16 mouse cellular contexts compared by ENCODE assay signal in the genomic region with DNA sequence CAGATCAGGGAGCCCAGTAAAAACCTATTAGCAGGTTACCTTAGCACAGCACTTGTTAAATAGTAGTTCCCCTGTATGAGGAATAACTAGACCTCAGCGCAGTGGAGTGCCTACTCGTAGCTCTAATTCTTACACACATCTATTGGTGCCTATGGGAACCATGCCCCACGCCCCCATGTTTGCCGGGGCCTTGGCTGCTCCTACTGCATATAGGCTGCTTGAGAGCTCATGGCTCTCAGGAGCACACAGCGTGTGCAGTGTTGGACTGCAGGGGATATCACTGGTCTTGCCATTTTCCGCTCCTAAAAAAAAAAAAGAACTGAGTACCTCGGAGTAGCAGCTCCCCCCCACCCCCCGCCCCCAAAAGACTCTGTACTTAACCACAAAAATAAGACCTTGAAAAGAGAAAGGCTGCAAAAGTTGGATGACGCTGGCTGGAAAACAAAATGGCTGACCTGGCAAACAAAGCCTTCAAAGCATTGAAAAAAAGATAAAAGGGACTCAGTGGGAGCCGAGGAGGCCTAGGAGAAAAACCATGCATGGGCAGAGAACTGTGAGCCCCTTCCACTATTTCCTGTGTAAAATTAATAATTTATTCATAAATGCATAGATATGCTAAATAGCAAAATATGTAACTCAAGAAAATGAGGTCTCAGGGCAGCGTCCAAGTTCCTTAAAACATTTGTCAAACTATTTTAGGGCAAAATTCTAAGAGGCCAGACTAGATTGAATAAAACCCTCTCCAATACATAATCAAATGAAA.
A peak's percentile ranks its signal among the peaks of the same experiment; 100 is the strongest.
DNase-seq lines count a peak whose midpoint lies in the region; ATAC-seq and TF ChIP-seq lines count a peak whose summit lies in the region.
"Had no signal": no experiment of that assay in that cellular context is flagged by ENCODE, and none has a peak within 500 bp of the region (broad histone marks: within the 10 kb centered on the region; RNA-seq: fewer than 3 reads in every experiment).

No protein-coding gene starts in this region.

- peak; percentile 49 for ATAC-seq in forebrain, embryonic 12.5 days (ENCODE audit: low FRiP score)
- ATAC-seq in forebrain, embryonic 15.5 days (replicated peaks): no peak; the same call in 1 of the 2 replicates
- no peak for ATAC-seq in embryonic facial prominence, embryonic 11.5 days (replicated peaks; ENCODE audit: insufficient number of reproducible peaks, low FRiP score, low TSS enrichment, low read depth)
- 0 out of 2 replicates have a peak, but pooled peaks have one; percentile 35 for ATAC-seq in hindbrain, embryonic 14.5 days (ENCODE audit: low FRiP score)
- ATAC-seq in midbrain, embryonic 12.5 days (ENCODE audit: low FRiP score, low read depth): peak; percentile 75

- no peaks in the 10 kb centered on the region for H3K27me3 ChIP-seq in forebrain, embryonic 12.5 days
- no peaks in the 10 kb centered on the region for H3K27me3 ChIP-seq in forebrain, embryonic 15.5 days
- H3K27me3 ChIP-seq in embryonic facial prominence, embryonic 11.5 days (ENCODE audit: control insufficient read depth, insufficient read depth, low read length): no peaks in the 10 kb centered on the region
- H3K27me3 ChIP-seq in hindbrain, embryonic 14.5 days (ENCODE audit: control insufficient read depth, insufficient read depth, low read length): no peaks in the 10 kb centered on the region
- H3K27me3 ChIP-seq in midbrain, embryonic 12.5 days: no peaks in the 10 kb centered on the region
- H3K27me3 ChIP-seq: lung, embryonic 15.5 days had no signal

- DNase-seq in embryonic facial prominence, embryonic 11.5 days (ENCODE audit: low spot score): no peak
- no peak for DNase-seq in hindbrain, embryonic 14.5 days (ENCODE audit: low spot score)
- no peak for DNase-seq in kidney, adult 18-20 months
- DNase-seq in frontal cortex, postnatal 10 days (ENCODE audit: low spot score in 2 of 2): no peak
- DNase-seq in left cerebral cortex, adult 2 months (ENCODE audit: extremely low spot score in 1 of 2, low spot score in 2 of 2): no peak
- DNase-seq: adrenal gland, postnatal 14 days; cerebellum, postnatal 10 days; kidney, adult 2 months; kidney, postnatal 4 days; spleen, adult 18-20 months had no signal

- H3K9ac ChIP-seq in forebrain, embryonic 12.5 days: no peak overlapping the region
- H3K9ac ChIP-seq in forebrain, embryonic 15.5 days (replicated peaks): no peak overlapping the region
- no peak overlapping the region for H3K9ac ChIP-seq in embryonic facial prominence, embryonic 11.5 days (replicated peaks; ENCODE audit: low read length)
- H3K9ac ChIP-seq in hindbrain, embryonic 14.5 days: no peak overlapping the region
- no peak overlapping the region for H3K9ac ChIP-seq in midbrain, embryonic 12.5 days (replicated peaks)
- H3K9ac ChIP-seq: lung, embryonic 15.5 days had no signal

- H3K36me3 ChIP-seq in forebrain, embryonic 12.5 days (replicated peaks): no peaks in the 10 kb centered on the region
- no peaks in the 10 kb centered on the region for H3K36me3 ChIP-seq in forebrain, embryonic 15.5 days
- no peaks in the 10 kb centered on the region for H3K36me3 ChIP-seq in embryonic facial prominence, embryonic 11.5 days (replicated peaks; ENCODE audit: control insufficient read depth, insufficient read depth, low read depth, low read length)
- H3K36me3 ChIP-seq in hindbrain, embryonic 14.5 days (replicated peaks; ENCODE audit: control insufficient read depth, insufficient read depth): no peaks in the 10 kb centered on the region; the same call in 1 of the 2 replicates
- H3K36me3 ChIP-seq in midbrain, embryonic 12.5 days: no peaks in the 10 kb centered on the region
- H3K36me3 ChIP-seq: lung, embryonic 15.5 days had no signal

- peak overlapping the region; percentile 66 for H3K27ac ChIP-seq in forebrain, embryonic 12.5 days
- H3K27ac ChIP-seq in forebrain, embryonic 15.5 days (replicated peaks): no peak overlapping the region
- H3K27ac ChIP-seq in embryonic facial prominence, embryonic 11.5 days (replicated peaks; ENCODE audit: low read depth, low read length): peak overlapping the region; percentile 68
- H3K27ac ChIP-seq in hindbrain, embryonic 14.5 days: no peak overlapping the region
- H3K27ac ChIP-seq in midbrain, embryonic 12.5 days (replicated peaks): peak overlapping the region; percentile 60
- no peak overlapping the region for H3K27ac ChIP-seq in left cerebral cortex, adult 2 months
- H3K27ac ChIP-seq: lung, embryonic 15.5 days had no signal

- H3K9me3 ChIP-seq in forebrain, embryonic 12.5 days: no peaks in the 10 kb centered on the region
- H3K9me3 ChIP-seq in forebrain, embryonic 15.5 days: no peaks in the 10 kb centered on the region
- H3K9me3 ChIP-seq in embryonic facial prominence, embryonic 11.5 days (replicated peaks; ENCODE audit: control insufficient read depth, low read length): no peaks in the 10 kb centered on the region
- H3K9me3 ChIP-seq in hindbrain, embryonic 14.5 days (ENCODE audit: control insufficient read depth, low read length): no peaks in the 10 kb centered on the region
- H3K9me3 ChIP-seq in midbrain, embryonic 12.5 days: no peaks in the 10 kb centered on the region
- H3K9me3 ChIP-seq: lung, embryonic 15.5 days had no signal

- H3K4me3 ChIP-seq in forebrain, embryonic 12.5 days (replicated peaks): no peak overlapping the region
- H3K4me3 ChIP-seq in forebrain, embryonic 15.5 days: no peak overlapping the region
- no peak overlapping the region for H3K4me3 ChIP-seq in embryonic facial prominence, embryonic 11.5 days (ENCODE audit: low read depth, low read length)
- H3K4me3 ChIP-seq in hindbrain, embryonic 14.5 days (replicated peaks; ENCODE audit: low read length): no peak overlapping the region
- H3K4me3 ChIP-seq in midbrain, embryonic 12.5 days: no peak overlapping the region
- no peak overlapping the region for H3K4me3 ChIP-seq in left cerebral cortex, adult 2 months
- H3K4me3 ChIP-seq: lung, embryonic 15.5 days; myocyte had no signal

- intact Hi-C loops in left cerebral cortex, adult 2 months (cut with DNase I): no loop called here

- peaks cover 10% of the 10 kb centered on the region for H3K4me1 ChIP-seq in forebrain, embryonic 12.5 days
- H3K4me1 ChIP-seq in forebrain, embryonic 15.5 days: peaks cover 22% of the 10 kb centered on the region
- H3K4me1 ChIP-seq in embryonic facial prominence, embryonic 11.5 days (ENCODE audit: control insufficient read depth, insufficient read depth, low read length): no peaks in the 10 kb centered on the region
- 0 out of 2 replicates have a peak, but pooled peaks cover 4% of the 10 kb centered on the region for H3K4me1 ChIP-seq in hindbrain, embryonic 14.5 days (replicated peaks; ENCODE audit: control insufficient read depth, insufficient read depth, low read length)
- peaks cover 5% of the 10 kb centered on the region; the same call in 1 of the 2 replicates for H3K4me1 ChIP-seq in midbrain, embryonic 12.5 days

- TF ChIP-seq CTCF in left cerebral cortex, adult 2 months (IDR thresholded peaks at IDR 0.05): no peak

- WGBS in forebrain, embryonic 12.5 days: 54% methylated on average over 11 of the region's 11 CpGs
- WGBS in forebrain, embryonic 15.5 days: 46% methylated on average over 11 of the region's 11 CpGs
- 76% methylated on average over 11 of the region's 11 CpGs for WGBS in embryonic facial prominence, embryonic 11.5 days
- 48% methylated on average over 11 of the region's 11 CpGs for WGBS in hindbrain, embryonic 14.5 days
- WGBS in midbrain, embryonic 12.5 days: 56% methylated on average over 11 of the region's 11 CpGs

- H3K4me2 ChIP-seq in forebrain, embryonic 12.5 days: no peak overlapping the region
- no peak overlapping the region for H3K4me2 ChIP-seq in forebrain, embryonic 15.5 days (replicated peaks)
- no peak overlapping the region for H3K4me2 ChIP-seq in embryonic facial prominence, embryonic 11.5 days (ENCODE audit: low read depth, low read length)
- H3K4me2 ChIP-seq in hindbrain, embryonic 14.5 days (replicated peaks): no peak overlapping the region
- H3K4me2 ChIP-seq in midbrain, embryonic 12.5 days (replicated peaks): no peak overlapping the region
- H3K4me2 ChIP-seq: liver, embryonic 11.5 days; lung, embryonic 15.5 days had no signal

Comparison
In these comparisons a context has a peak if more than half of its experiments do, and no peak if none do; other contexts are left out.
1. ATAC-seq: peak in forebrain, embryonic 12.5 days (single experiment), hindbrain, embryonic 14.5 days (single experiment) and midbrain, embryonic 12.5 days (single experiment); none in forebrain, embryonic 15.5 days (single experiment) and embryonic facial prominence, embryonic 11.5 days (single experiment).
2. H3K27ac ChIP-seq: peak in forebrain, embryonic 12.5 days (single experiment), embryonic facial prominence, embryonic 11.5 days (single experiment) and midbrain, embryonic 12.5 days (single experiment); none in forebrain, embryonic 15.5 days (single experiment), hindbrain, embryonic 14.5 days (single experiment) and left cerebral cortex, adult 2 months (single experiment).